Mouse (Mus musculus): ENCODE results near the gene Exd2. TPM values are rescaled to one million over a fixed set of nuclear protein-coding genes. Genes with fewer than 3 reads are reported as not detected.
"Not testable (repeated sequence)": the region's sequence is repeated elsewhere in the genome, so short reads cannot be mapped to it uniquely, and the experiment has no call there.

Gene Exd2
- polyA plus RNA-seq, 1 experiment from 2014 or later = 53.7 TPM

DNA sequence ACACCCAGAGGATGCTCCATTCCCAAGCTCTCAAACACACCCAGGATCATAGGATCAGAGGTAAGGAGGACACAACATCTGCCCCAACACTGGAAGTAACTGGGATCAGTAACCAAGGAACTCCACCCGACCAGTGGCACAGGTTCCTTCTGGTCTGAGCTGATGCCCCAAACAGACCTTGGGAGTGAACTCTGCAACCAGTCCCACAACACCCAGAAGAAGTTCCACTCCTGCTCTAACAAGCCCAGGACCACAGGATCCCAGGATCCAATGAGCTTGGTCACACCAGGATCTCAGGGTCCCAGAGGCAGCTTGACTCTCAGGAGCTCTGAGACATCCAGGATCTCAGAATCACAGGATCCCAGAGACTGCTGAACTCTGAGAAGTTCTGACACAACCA is 9.4 kb upstream of the Exd2 start:
- Histone ChIP-seq H3K27me3 (no peaks in the 10 kb centered on the region), H3K4me1 (no peaks in the 10 kb centered on the region), H3K9ac (replicated peaks) (no peak overlapping the region), H3K4me3 (no peak overlapping the region), H3K4me2 (replicated peaks) (no peak overlapping the region), H3K36me3 (no peaks in the 10 kb centered on the region), H3K9me3 (no peaks in the 10 kb centered on the region), H3K27ac (replicated peaks) (no peak overlapping the region)
- whole genome bisulfite sequencing = 90% methylated on average over 1 of the region's 1 CpGs
- ATAC-seq (ENCODE audit: low FRiP score, low read depth) = no peak

DNA sequence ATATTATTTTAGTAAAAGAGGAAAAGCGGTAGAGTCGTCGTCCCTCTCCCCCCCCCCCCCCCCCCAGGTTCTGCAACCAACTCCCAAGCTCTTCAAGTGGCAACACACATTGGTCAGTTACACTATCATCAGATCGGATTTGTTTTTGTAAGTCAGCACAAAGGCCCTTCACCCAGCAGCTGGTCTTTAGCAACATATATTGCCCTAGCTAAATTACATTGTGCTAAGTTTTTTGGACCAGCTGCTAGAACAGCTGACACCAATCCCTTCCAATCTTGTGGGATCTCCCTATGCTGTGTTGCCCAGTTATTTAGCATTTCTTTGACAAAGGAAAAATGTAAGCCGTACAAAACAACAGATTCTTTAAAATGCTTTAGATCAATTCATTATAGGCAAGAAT is 4.9 kb upstream of the Exd2 start:
- WGBS = 79% methylated on average over 5 of the region's 5 CpGs
- H3K9ac ChIP-seq (replicated peaks) = no peak overlapping the region
- H3K27ac ChIP-seq (replicated peaks) = no peak overlapping the region
- H3K36me3 ChIP-seq = no peaks in the 10 kb centered on the region
- no peaks in the 10 kb centered on the region for H3K9me3 ChIP-seq
- no peaks in the 10 kb centered on the region for H3K4me1 ChIP-seq
- no peaks in the 10 kb centered on the region for H3K27me3 ChIP-seq
- no peak for ATAC-seq (ENCODE audit: low FRiP score, low read depth)
- no peak overlapping the region for H3K4me3 ChIP-seq
- no peak overlapping the region for H3K4me2 ChIP-seq (replicated peaks)

DNA sequence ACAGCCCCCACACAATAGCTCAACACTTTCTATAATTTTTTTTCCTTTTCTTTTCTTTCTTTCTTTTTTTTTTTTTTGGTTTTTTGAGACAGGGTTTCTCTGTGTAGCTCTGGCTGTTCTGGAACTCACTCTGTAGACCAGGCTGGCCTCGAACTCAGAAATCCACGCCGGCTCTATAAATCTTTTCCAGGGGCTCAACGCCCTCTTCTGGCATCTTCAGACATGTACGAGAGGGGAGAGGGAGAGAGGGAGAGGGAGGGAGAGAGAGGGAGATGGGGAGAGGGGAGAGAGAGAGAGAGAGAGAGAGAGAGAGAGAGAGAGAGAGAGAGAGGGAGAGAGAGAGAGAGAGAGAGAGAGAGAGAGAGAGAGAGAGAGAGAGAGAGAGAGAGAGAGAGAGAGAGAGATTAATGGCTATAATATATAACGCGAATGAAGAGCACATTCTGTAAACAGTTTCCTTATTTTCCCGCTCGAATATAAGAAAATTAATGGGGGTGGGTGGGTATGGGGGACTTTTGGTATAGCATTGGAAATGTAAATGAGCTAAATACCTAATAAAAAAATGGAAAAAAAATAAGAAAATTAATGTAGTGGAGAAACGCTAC is 501 bp upstream of the Exd2 start:
- ATAC-seq (ENCODE audit: low FRiP score, low read depth) = peak; percentile 7; the same call in 1 of the 2 replicates
- Histone ChIP-seq H3K4me2 (replicated peaks) (peak overlapping the region; percentile 78), H3K27ac (replicated peaks) (peak overlapping the region; percentile 75), H3K9ac (replicated peaks) (peak overlapping the region; percentile 83; the same call in 1 of the 2 replicates), H3K4me3 (peak overlapping the region; percentile 91)
- 12% methylated on average over 10 of the region's 10 CpGs for WGBS
- H3K4me1 ChIP-seq, H3K27me3 ChIP-seq, H3K36me3 ChIP-seq, H3K9me3 ChIP-seq: not testable (repeated sequence)

DNA sequence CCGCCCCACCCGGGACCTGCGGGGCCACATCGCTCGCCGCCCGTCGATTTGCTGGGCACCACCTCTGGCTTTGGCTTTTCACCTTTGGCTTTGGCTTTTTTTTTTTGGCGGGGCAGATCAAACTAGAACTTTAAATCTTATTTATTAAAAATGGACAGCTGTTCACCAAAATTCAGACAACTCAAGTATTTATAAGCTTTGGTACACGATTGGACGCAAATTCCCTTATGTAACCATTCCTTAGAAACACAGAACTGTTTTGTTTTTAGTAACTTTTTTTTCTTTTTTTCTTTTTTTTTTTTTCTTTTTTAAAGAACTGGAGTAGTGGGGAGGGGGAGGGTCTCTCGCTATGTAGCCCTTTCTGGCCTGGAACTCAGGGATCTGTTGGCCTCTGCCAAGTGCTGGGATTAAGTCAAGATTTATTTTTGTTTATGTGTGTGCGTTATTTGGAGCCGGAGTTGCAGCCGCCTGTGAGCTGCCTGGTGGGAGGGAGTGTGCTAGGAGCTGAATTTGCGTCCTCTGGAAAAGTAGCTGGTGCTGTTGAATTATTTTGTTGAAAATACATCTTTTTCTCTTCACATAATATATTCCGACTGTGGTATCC is 873 bp downstream of the Exd2 start:
- Histone ChIP-seq H3K9ac (replicated peaks) (peak overlapping the region; percentile 83), H3K4me3 (peak overlapping the region; percentile 91), H3K4me2 (replicated peaks) (peak overlapping the region; percentile 78), H3K4me1 (peaks cover 7% of the 10 kb centered on the region), H3K9me3 (no peaks in the 10 kb centered on the region), H3K27ac (replicated peaks) (peak overlapping the region; percentile 75), H3K36me3 (no peaks in the 10 kb centered on the region), H3K27me3 (no peaks in the 10 kb centered on the region)
- no peak for ATAC-seq (ENCODE audit: low FRiP score, low read depth)
- WGBS = 6% methylated on average over 17 of the region's 17 CpGs

DNA sequence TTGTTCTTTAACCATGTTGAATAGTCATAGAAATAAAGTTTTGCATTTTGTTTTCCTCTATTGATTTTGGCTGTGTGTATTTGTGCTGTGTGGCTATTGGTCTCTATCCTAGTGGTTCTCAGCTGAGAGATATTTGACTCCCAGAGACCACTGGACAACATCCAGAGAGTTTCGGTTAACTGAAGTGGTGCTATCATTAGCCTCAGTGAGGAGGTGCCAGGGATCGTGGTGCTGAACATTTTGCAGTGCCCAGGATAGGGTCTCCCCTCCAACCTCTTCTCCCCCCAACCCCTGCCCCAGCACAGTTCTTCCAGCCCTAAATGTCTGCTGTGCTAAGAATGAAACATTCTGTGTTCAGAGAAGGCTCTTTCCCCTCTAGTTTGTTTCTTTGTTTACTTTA is 7.3 kb downstream of the Exd2 start:
- no peaks in the 10 kb centered on the region for H3K36me3 ChIP-seq
- 94% methylated on average over 2 of the region's 2 CpGs for WGBS
- no peaks in the 10 kb centered on the region for H3K27me3 ChIP-seq
- no peak overlapping the region for H3K9ac ChIP-seq (replicated peaks)
- no peak overlapping the region for H3K27ac ChIP-seq (replicated peaks)
- H3K4me2 ChIP-seq (replicated peaks) = no peak overlapping the region
- no peaks in the 10 kb centered on the region for H3K9me3 ChIP-seq
- no peak overlapping the region for H3K4me3 ChIP-seq
- no peaks in the 10 kb centered on the region for H3K4me1 ChIP-seq
- ATAC-seq (ENCODE audit: low FRiP score, low read depth) = no peak

DNA sequence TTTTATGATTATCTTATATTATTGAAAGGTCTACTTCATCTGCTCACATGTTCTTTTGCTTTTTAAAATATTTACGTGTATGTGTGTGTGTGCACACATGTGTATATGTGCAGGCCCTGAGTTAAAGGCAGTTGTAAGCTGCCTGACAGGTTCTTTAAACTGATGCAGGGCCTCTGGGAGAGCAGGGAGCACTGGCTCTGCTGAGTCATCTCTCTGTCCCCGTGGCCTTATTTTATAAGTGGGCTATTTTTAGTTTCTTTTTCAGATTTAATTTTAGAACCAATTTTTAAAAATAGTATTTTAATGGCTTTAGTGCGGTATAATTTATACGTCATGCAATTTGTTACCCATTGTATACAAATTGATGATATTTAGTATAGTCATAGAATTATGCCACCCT is 9.0 kb downstream of the Exd2 start:
- Histone ChIP-seq H3K27me3 (no peaks in the 10 kb centered on the region), H3K9ac (replicated peaks) (no peak overlapping the region), H3K4me3 (no peak overlapping the region), H3K9me3 (no peaks in the 10 kb centered on the region), H3K4me1 (no peaks in the 10 kb centered on the region), H3K4me2 (replicated peaks) (no peak overlapping the region), H3K27ac (replicated peaks) (no peak overlapping the region), H3K36me3 (0 out of 2 replicates have a peak, but pooled peaks cover 5% of the 10 kb centered on the region)
- WGBS = 90% methylated on average over 4 of the region's 4 CpGs
- no peak for ATAC-seq (ENCODE audit: low FRiP score, low read depth)

DNA sequence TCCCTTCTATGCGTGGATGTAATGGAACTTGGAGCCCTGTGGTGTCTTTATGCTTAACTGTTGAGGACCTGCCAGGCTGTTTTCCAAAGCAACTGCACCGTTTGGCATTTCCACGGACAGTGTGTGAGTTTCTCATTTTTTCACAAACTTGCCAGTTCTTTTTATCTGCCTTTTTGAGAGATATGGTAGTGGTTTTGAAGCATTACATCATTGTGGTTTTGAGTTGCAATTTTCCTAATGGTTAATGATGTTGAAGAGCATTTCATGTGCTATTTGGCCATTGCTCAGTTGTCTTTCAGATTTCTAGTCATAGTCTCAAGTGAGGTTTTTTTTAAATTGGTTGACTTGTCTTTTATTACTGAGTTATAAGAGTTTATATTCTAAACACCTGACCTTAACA is 10.8 kb downstream of the Exd2 start:
- H3K9ac ChIP-seq (replicated peaks) = no peak overlapping the region
- ATAC-seq (ENCODE audit: low FRiP score, low read depth) = no peak
- H3K4me1 ChIP-seq = no peaks in the 10 kb centered on the region

DNA sequence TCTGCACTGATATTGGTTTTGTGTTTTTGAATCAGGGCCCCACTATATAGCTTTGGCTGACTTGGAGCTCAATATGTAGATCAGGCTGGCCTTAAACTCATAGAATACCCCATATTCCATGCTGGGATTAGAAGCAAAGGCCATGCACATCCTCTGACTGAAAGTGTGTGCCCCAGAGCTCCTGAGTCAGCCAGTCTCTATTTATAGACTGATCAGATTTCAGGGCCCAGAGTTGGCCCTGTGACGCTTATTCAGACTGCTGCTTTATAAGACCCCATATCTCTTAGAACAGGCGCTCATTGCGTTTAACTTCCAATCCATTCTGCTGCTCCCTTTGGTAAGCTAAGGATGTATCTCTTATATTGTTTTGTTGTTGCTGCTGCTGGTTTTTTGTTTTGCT is 17.1 kb downstream of the Exd2 start:
- WGBS = 91% methylated on average over 3 of the region's 3 CpGs
- Histone ChIP-seq H3K4me1 (no peaks in the 10 kb centered on the region), H3K9me3 (no peaks in the 10 kb centered on the region), H3K36me3 (peaks cover 48% of the 10 kb centered on the region), H3K9ac (replicated peaks) (no peak overlapping the region), H3K27me3 (no peaks in the 10 kb centered on the region), H3K27ac (replicated peaks) (no peak overlapping the region), H3K4me2 (replicated peaks) (no peak overlapping the region), H3K4me3 (no peak overlapping the region)
- no peak for ATAC-seq (ENCODE audit: low FRiP score, low read depth)

More for the DNA sequence above, 10.8 kb downstream of the Exd2 start:
- 87% methylated on average over 3 of the region's 3 CpGs for WGBS
- Histone ChIP-seq H3K27me3 (no peaks in the 10 kb centered on the region), H3K27ac (replicated peaks) (no peak overlapping the region), H3K4me2 (replicated peaks) (no peak overlapping the region), H3K4me3 (no peak overlapping the region), H3K36me3 (0 out of 2 replicates have a peak, but pooled peaks cover 7% of the 10 kb centered on the region), H3K9me3 (no peaks in the 10 kb centered on the region)

DNA sequence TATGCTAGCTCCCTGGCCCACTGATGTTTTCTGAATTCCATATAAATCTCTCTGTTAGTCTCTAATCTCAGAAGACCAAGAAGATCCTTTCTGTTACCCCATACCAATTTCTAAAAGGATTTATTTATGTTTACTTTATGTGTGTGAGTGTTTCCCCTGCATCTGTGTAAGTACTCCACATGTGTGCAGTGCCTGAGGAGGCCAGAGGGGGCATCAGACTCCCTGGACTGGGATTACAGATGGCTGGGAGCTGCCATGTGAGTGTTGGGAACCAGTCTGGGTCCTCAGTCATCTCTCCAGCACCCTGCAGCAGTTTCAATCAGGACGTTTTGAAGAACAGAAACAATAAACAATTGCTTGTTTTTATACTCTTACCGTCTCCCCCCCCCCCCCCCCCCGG is 20.5 kb downstream of the Exd2 start:
- Histone ChIP-seq H3K36me3 (peaks cover 57% of the 10 kb centered on the region), H3K9me3 (no peaks in the 10 kb centered on the region), H3K27ac (replicated peaks) (no peak overlapping the region), H3K9ac (replicated peaks) (no peak overlapping the region), H3K4me3 (no peak overlapping the region), H3K4me2 (replicated peaks) (no peak overlapping the region), H3K27me3 (no peaks in the 10 kb centered on the region), H3K4me1 (no peaks in the 10 kb centered on the region)
- WGBS = 74% methylated on average over 3 of the region's 3 CpGs
- no peak for ATAC-seq (ENCODE audit: low FRiP score, low read depth)

DNA sequence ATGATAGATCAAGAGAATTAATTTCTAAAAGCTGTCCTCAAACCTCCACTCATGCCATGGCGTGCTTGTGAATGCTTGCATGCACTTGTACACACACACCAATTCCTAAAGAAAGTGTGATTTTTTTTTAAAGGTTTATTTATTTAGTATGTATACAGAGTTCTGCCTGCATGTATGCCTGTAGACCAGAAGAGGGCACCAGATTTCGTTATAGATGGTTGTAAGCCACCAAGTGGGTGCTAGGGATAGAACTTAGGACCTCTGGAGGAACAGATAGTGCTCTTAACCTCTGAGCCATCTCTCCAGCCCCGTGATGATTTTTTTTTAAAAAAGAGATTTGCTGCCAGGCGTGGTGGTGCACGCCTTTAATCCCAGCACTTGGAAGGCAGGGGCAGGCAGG is 30.4 kb downstream of the Exd2 start:
- Histone ChIP-seq H3K27ac (replicated peaks) (no peak overlapping the region), H3K9ac (replicated peaks) (no peak overlapping the region), H3K4me2 (replicated peaks) (no peak overlapping the region), H3K27me3 (no peaks in the 10 kb centered on the region), H3K4me3 (no peak overlapping the region), H3K4me1 (no peaks in the 10 kb centered on the region), H3K9me3 (no peaks in the 10 kb centered on the region), H3K36me3 (peaks cover 54% of the 10 kb centered on the region)
- WGBS = 93% methylated on average over 5 of the region's 5 CpGs
- no peak for ATAC-seq (ENCODE audit: low FRiP score, low read depth)

DNA sequence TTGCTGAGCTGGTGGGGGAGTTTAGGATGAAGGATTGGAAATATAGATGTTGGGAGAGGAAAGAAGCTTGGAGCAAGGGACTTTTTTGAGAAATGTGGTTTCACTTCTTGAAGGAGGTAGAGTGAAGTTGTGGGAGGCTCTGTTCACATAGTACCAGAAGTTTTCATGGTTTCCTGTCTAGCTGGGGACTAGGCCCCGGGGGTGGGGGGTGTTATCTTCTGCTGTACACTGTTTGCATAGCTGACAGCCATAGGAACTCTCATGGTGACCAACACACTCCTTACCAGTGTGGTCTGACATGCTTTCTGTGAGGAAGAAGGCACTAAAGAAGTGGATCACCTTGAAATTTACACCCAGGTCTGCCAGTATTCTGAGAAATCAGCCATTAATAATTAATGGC is 32.8 kb downstream of the Exd2 start:
- Histone ChIP-seq H3K27me3 (no peaks in the 10 kb centered on the region), H3K4me2 (replicated peaks) (no peak overlapping the region), H3K27ac (replicated peaks) (no peak overlapping the region), H3K36me3 (peaks cover 38% of the 10 kb centered on the region), H3K9ac (replicated peaks) (no peak overlapping the region), H3K4me3 (no peak overlapping the region), H3K4me1 (no peaks in the 10 kb centered on the region), H3K9me3 (no peaks in the 10 kb centered on the region)
- WGBS = 76% methylated on average over 1 of the region's 1 CpGs
- no peak for ATAC-seq (ENCODE audit: low FRiP score, low read depth)

DNA sequence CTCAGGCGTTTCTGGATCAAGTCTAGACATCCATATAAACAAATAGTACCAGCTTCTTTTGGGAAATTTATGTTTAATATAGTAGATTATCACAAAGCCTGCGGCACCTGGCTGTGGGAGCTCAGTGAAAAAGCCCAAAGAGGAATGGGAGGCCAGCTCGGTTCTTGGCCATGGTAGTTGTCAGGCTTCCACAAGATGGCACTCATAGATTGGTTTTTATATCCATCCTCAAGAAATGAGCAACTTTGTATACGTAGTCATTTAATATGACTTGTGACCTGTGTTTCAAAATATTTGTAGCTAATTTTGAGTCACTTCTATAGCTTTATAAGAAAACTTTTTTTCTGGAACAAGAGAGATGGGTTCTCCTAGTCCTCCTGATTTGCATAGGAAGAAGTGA is 35.5 kb downstream of the Exd2 start:
- no peak for ATAC-seq (ENCODE audit: low FRiP score, low read depth)
- Histone ChIP-seq H3K27ac (replicated peaks) (no peak overlapping the region), H3K4me2 (replicated peaks) (no peak overlapping the region), H3K4me3 (no peak overlapping the region), H3K4me1 (no peaks in the 10 kb centered on the region), H3K27me3 (no peaks in the 10 kb centered on the region), H3K9ac (replicated peaks) (no peak overlapping the region), H3K36me3 (peaks cover 13% of the 10 kb centered on the region), H3K9me3 (no peaks in the 10 kb centered on the region)
- WGBS = 71% methylated on average over 4 of the region's 4 CpGs

DNA sequence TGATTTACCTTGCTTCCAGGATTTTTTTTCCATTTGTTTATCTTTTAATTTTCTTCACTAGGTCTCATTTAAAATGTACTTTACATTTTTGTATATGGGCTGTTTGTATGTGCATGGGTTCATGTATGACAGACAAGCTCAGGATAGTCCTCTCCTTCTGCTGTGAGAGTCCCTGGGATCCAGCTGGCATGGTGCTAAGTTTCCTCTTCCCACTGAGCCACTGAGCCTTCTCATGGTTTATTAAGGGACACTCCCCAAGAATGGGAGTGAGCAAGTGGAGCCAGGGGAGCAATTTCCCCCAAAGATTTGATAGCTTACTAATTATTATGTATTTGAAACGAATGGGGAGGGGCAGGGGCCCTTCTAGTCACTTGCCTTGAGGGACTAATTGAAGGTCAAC is 37.6 kb downstream of the Exd2 start:
- peaks cover 7% of the 10 kb centered on the region; the same call in 1 of the 2 replicates for H3K36me3 ChIP-seq
- 42% methylated on average over 1 of the region's 1 CpGs for WGBS
- ATAC-seq (ENCODE audit: low FRiP score, low read depth) = no peak
- no peaks in the 10 kb centered on the region for H3K9me3 ChIP-seq
- H3K4me1 ChIP-seq = no peaks in the 10 kb centered on the region
- no peak overlapping the region for H3K4me2 ChIP-seq (replicated peaks)
- H3K9ac ChIP-seq (replicated peaks) = no peak overlapping the region
- H3K27me3 ChIP-seq = no peaks in the 10 kb centered on the region
- no peak overlapping the region for H3K27ac ChIP-seq (replicated peaks)
- no peak overlapping the region for H3K4me3 ChIP-seq
